28 mouse cellular contexts compared by ENCODE assay signal in genomic region chr11:56320293-56320692, GRCm38 (mm10).
"Had no signal": no experiment of that assay in that cellular context is flagged by ENCODE, and none has a peak within 500 bp of the region (broad histone marks: within the 10 kb centered on the region; RNA-seq: fewer than 3 reads in every experiment).

No protein-coding gene starts in this region.

- H3K36me3 ChIP-seq: embryonic facial prominence, embryonic 10.5 days; embryonic facial prominence, embryonic 12.5 days; embryonic facial prominence, embryonic 13.5 days; embryonic facial prominence, embryonic 15.5 days; forebrain, embryonic 10.5 days; forebrain, embryonic 12.5 days; forebrain, embryonic 15.5 days had no signal

- H3K9ac ChIP-seq: embryonic facial prominence, embryonic 12.5 days; embryonic facial prominence, embryonic 13.5 days; embryonic facial prominence, embryonic 15.5 days; forebrain, embryonic 12.5 days; forebrain, embryonic 13.5 days; forebrain, embryonic 15.5 days; forebrain, postnatal 0 days had no signal

- H3K27me3 ChIP-seq: embryonic facial prominence, embryonic 12.5 days; embryonic facial prominence, embryonic 13.5 days; embryonic facial prominence, embryonic 15.5 days; forebrain, embryonic 12.5 days; forebrain, embryonic 13.5 days; forebrain, embryonic 15.5 days had no signal

- H3K4me1 ChIP-seq: embryonic facial prominence, embryonic 10.5 days; embryonic facial prominence, embryonic 12.5 days; embryonic facial prominence, embryonic 13.5 days; embryonic facial prominence, embryonic 15.5 days; forebrain, embryonic 10.5 days; forebrain, embryonic 12.5 days; forebrain, embryonic 13.5 days; forebrain, embryonic 15.5 days had no signal

- H3K27ac ChIP-seq: embryonic facial prominence, embryonic 10.5 days; embryonic facial prominence, embryonic 12.5 days; embryonic facial prominence, embryonic 13.5 days; embryonic facial prominence, embryonic 15.5 days; forebrain, embryonic 10.5 days; forebrain, embryonic 12.5 days; forebrain, embryonic 13.5 days; forebrain, embryonic 15.5 days; gastrocnemius, adult 2 months had no signal

- H3K9me3 ChIP-seq: embryonic facial prominence, embryonic 10.5 days; embryonic facial prominence, embryonic 12.5 days; embryonic facial prominence, embryonic 13.5 days; embryonic facial prominence, embryonic 15.5 days; forebrain, embryonic 10.5 days; forebrain, embryonic 12.5 days; forebrain, embryonic 13.5 days; forebrain, embryonic 15.5 days had no signal

- H3K4me3 ChIP-seq: embryonic facial prominence, embryonic 10.5 days; embryonic facial prominence, embryonic 12.5 days; embryonic facial prominence, embryonic 13.5 days; embryonic facial prominence, embryonic 15.5 days; erythroblast, embryonic 14.5 days; forebrain, embryonic 10.5 days; forebrain, embryonic 12.5 days; forebrain, embryonic 13.5 days; forebrain, embryonic 15.5 days; gastrocnemius, adult 2 months had no signal

- ATAC-seq: forebrain, embryonic 13.5 days; forebrain, embryonic 14.5 days; forebrain, embryonic 15.5 days; forebrain, embryonic 16.5 days; forebrain, postnatal 0 days had no signal

- DNase-seq: cerebellum, adult 18-20 months; cerebellum, adult 2 months; cerebellum, adult 8-10 months; cerebellum, adult 9-10 months; cerebellum, adult 9-11 months; cerebellum, postnatal 10 days; cerebellum, postnatal 14 days; cerebellum, postnatal 25 days; cerebellum, postnatal 36 days; embryo, embryonic 11 days; forebrain, postnatal 0 days; gastrocnemius, adult 2 months; gastrocnemius, postnatal 10 days; gastrocnemius, postnatal 14 days; gastrocnemius, postnatal 25 days; gastrocnemius, postnatal 36 days; heart, adult 11 months had no signal

- H3K4me2 ChIP-seq: embryonic facial prominence, embryonic 12.5 days; embryonic facial prominence, embryonic 13.5 days; embryonic facial prominence, embryonic 15.5 days; forebrain, embryonic 12.5 days; forebrain, embryonic 13.5 days; forebrain, embryonic 15.5 days had no signal
